In genomic region chr2:63117209-63118193, GRCm38 (mm10) we compare ENCODE assay signal across 9 mouse cellular contexts.
DNase-seq lines count a peak whose midpoint lies in the region; ATAC-seq and TF ChIP-seq lines count a peak whose summit lies in the region.
"Had no signal": no experiment of that assay in that cellular context is flagged by ENCODE, and none has a peak within 500 bp of the region (broad histone marks: within the 10 kb centered on the region; RNA-seq: fewer than 3 reads in every experiment).

No protein-coding gene starts in this region.

- H3K36me3 ChIP-seq in testis, adult 2 months (ENCODE audit: control insufficient read depth, insufficient read depth, low read length) = no peaks in the 10 kb centered on the region
- no peaks in the 10 kb centered on the region for H3K36me3 ChIP-seq in forebrain, embryonic 14.5 days (ENCODE audit: control insufficient read depth, insufficient read depth, low read length)
- no peaks in the 10 kb centered on the region for H3K36me3 ChIP-seq in midbrain, embryonic 11.5 days (ENCODE audit: control insufficient read depth, insufficient read depth, low read length)

- peak; percentile 93 for ATAC-seq in forebrain, embryonic 14.5 days
- peak; percentile 88 for ATAC-seq in midbrain, embryonic 11.5 days (ENCODE audit: low FRiP score)

- peaks cover 2% of the 10 kb centered on the region for H3K4me1 ChIP-seq in testis, adult 2 months (ENCODE audit: control insufficient read depth, insufficient read depth, low read length)
- H3K4me1 ChIP-seq in forebrain, embryonic 14.5 days (ENCODE audit: control insufficient read depth, insufficient read depth, low read length) = peaks cover 12% of the 10 kb centered on the region
- peaks cover 7% of the 10 kb centered on the region; the same call in 1 of the 2 replicates for H3K4me1 ChIP-seq in midbrain, embryonic 11.5 days (ENCODE audit: control insufficient read depth, insufficient read depth, low read length)

- no peak overlapping the region for H3K9ac ChIP-seq in forebrain, embryonic 14.5 days (ENCODE audit: low read length)
- no peak overlapping the region for H3K9ac ChIP-seq in midbrain, embryonic 11.5 days (ENCODE audit: low read length)

- H3K4me3 ChIP-seq in testis, adult 2 months (ENCODE audit: control insufficient read depth, low read depth, low read length) = peak overlapping the region; percentile 69
- no peak overlapping the region for H3K4me3 ChIP-seq in forebrain, embryonic 14.5 days (ENCODE audit: low read depth, low read length)
- no peak overlapping the region for H3K4me3 ChIP-seq in midbrain, embryonic 11.5 days (ENCODE audit: low read depth, low read length)

- TF ChIP-seq POLR2A in testis, adult 2 months (IDR thresholded peaks at IDR 0.05; ENCODE audit: control insufficient read depth, low read depth, low read length) = no peak

- H3K27ac ChIP-seq in testis, adult 2 months (ENCODE audit: control insufficient read depth, insufficient read depth, low read depth, low read length) = no peak overlapping the region
- peak overlapping the region; percentile 73 for H3K27ac ChIP-seq in forebrain, embryonic 14.5 days (ENCODE audit: low read depth, low read length)
- H3K27ac ChIP-seq in midbrain, embryonic 11.5 days (ENCODE audit: low read depth, low read length) = no peak overlapping the region; the same call in 1 of the 2 replicates

- H3K27me3 ChIP-seq in testis, adult 2 months (ENCODE audit: control insufficient read depth, insufficient read depth, low read length) = no peaks in the 10 kb centered on the region
- no peaks in the 10 kb centered on the region for H3K27me3 ChIP-seq in forebrain, embryonic 14.5 days (replicated peaks; ENCODE audit: control insufficient read depth, insufficient read depth, low read length)
- no peaks in the 10 kb centered on the region for H3K27me3 ChIP-seq in midbrain, embryonic 11.5 days (ENCODE audit: control insufficient read depth, insufficient read depth, low read length)

- H3K9me3 ChIP-seq in forebrain, embryonic 14.5 days (replicated peaks; ENCODE audit: control insufficient read depth, low read length) = no peaks in the 10 kb centered on the region
- H3K9me3 ChIP-seq in midbrain, embryonic 11.5 days (ENCODE audit: control insufficient read depth, low read length) = no peaks in the 10 kb centered on the region

- peak overlapping the region; percentile 20; the same call in 1 of the 2 replicates for H3K4me2 ChIP-seq in forebrain, embryonic 14.5 days (ENCODE audit: low read length)
- no peak overlapping the region for H3K4me2 ChIP-seq in midbrain, embryonic 11.5 days

- no peak for TF ChIP-seq CTCF in testis, adult 2 months (IDR thresholded peaks at IDR 0.05; ENCODE audit: control insufficient read depth, insufficient read depth, insufficient replicate concordance, low read depth, low read length)

- DNase-seq in testis, postnatal 10 days (ENCODE audit: low spot score) = no peak
- DNase-seq in forebrain, embryonic 14.5 days (ENCODE audit: low spot score) = peak; percentile 92
- no peak for DNase-seq in midbrain, embryonic 11.5 days (ENCODE audit: low spot score, missing footprints)
- DNase-seq in adrenal gland, postnatal 25 days = no peak
- no peak for DNase-seq in kidney, postnatal 10 days
- no peak for DNase-seq in cerebellum, adult 11 months
- DNase-seq in lung, postnatal 14 days = no peak
- DNase-seq: lung, adult 18-20 months had no signal

- 22% methylated on average over 4 of the region's 4 CpGs for WGBS in forebrain, embryonic 14.5 days
- WGBS in midbrain, embryonic 11.5 days = 64% methylated on average over 4 of the region's 4 CpGs
